Mouse (Mus musculus): ENCODE results near the gene Wscd2. TPM values are rescaled to one million over a fixed set of nuclear protein-coding genes. Genes with fewer than 3 reads are reported as not detected.

The Wscd2 gene
- total and polyA plus RNA-seq, 2 experiments from 2014 or later, result 0.27 to 4.5 TPM

- Histone ChIP-seq H3K27me3 (ENCODE audit: control insufficient read depth, insufficient read depth, low read length) (0 out of 2 replicates have a peak, but pooled peaks cover 10% of the 10 kb centered on the region), H3K9ac (replicated peaks; ENCODE audit: low read depth, low read length) (no peak overlapping the region), H3K9me3 (replicated peaks; ENCODE audit: control insufficient read depth, low read length) (no peaks in the 10 kb centered on the region), H3K4me2 (ENCODE audit: low read depth, low read length) (no peak overlapping the region), H3K4me3 (ENCODE audit: low read depth, low read length) (no peak overlapping the region), H3K36me3 (replicated peaks; ENCODE audit: control insufficient read depth, insufficient read depth, low read length) (no peaks in the 10 kb centered on the region), H3K27ac (ENCODE audit: low read depth) (no peak overlapping the region), H3K4me1 (ENCODE audit: control insufficient read depth, insufficient read depth) (no peaks in the 10 kb centered on the region)
- ATAC-seq (ENCODE audit: insufficient read depth, low read depth), result no peak
- 13% methylated on average over 2 of the region's 2 CpGs for WGBS
- DNase-seq (ENCODE audit: low spot score), result no peak
- TF ChIP-seq EP300 (IDR thresholded peaks at IDR 0.05; ENCODE audit: low read depth), result no peak
- TF ChIP-seq CTCF (IDR thresholded peaks at IDR 0.05; ENCODE audit: low read depth), result no peak
These were observed 132.9 kb downstream of the Wscd2 start for GRCm38 (mm10) chr5:113623052-113623451.

GRCm38 (mm10) chr5:113625068-113625467 is 134.9 kb downstream of the Wscd2 start:
- no peaks in the 10 kb centered on the region for H3K36me3 ChIP-seq (replicated peaks; ENCODE audit: control insufficient read depth, insufficient read depth, low read length)
- 46% methylated on average over 4 of the region's 4 CpGs for WGBS
- ATAC-seq (ENCODE audit: insufficient read depth, low read depth) (no peak; the same call in 1 of the 2 replicates), DNase-seq (ENCODE audit: low spot score) (no peak)
- TF ChIP-seq EP300 (IDR thresholded peaks at IDR 0.05; ENCODE audit: low read depth) (no peak), CTCF (IDR thresholded peaks at IDR 0.05; ENCODE audit: low read depth) (no peak)
- H3K9me3 ChIP-seq (replicated peaks; ENCODE audit: control insufficient read depth, low read length), result no peaks in the 10 kb centered on the region
- H3K27ac ChIP-seq (ENCODE audit: low read depth), result no peak overlapping the region
- H3K4me1 ChIP-seq (ENCODE audit: control insufficient read depth, insufficient read depth), result 0 out of 2 replicates have a peak, but pooled peaks cover 7% of the 10 kb centered on the region
- H3K9ac ChIP-seq (replicated peaks; ENCODE audit: low read depth, low read length), result no peak overlapping the region
- no peak overlapping the region for H3K4me2 ChIP-seq (ENCODE audit: low read depth, low read length)
- 0 out of 2 replicates have a peak, but pooled peaks cover 16% of the 10 kb centered on the region for H3K27me3 ChIP-seq (ENCODE audit: control insufficient read depth, insufficient read depth, low read length)
- no peak overlapping the region for H3K4me3 ChIP-seq (ENCODE audit: low read depth, low read length)

GRCm38 (mm10) chr5:113626352-113626751 is 136.2 kb downstream of the Wscd2 start:
- Histone ChIP-seq H3K27ac (ENCODE audit: low read depth) (no peak overlapping the region), H3K36me3 (replicated peaks; ENCODE audit: control insufficient read depth, insufficient read depth, low read length) (no peaks in the 10 kb centered on the region), H3K9me3 (replicated peaks; ENCODE audit: control insufficient read depth, low read length) (no peaks in the 10 kb centered on the region), H3K4me3 (ENCODE audit: low read depth, low read length) (no peak overlapping the region), H3K27me3 (ENCODE audit: control insufficient read depth, insufficient read depth, low read length) (0 out of 2 replicates have a peak, but pooled peaks cover 13% of the 10 kb centered on the region), H3K9ac (replicated peaks; ENCODE audit: low read depth, low read length) (no peak overlapping the region), H3K4me1 (ENCODE audit: control insufficient read depth, insufficient read depth) (0 out of 2 replicates have a peak, but pooled peaks cover 7% of the 10 kb centered on the region), H3K4me2 (ENCODE audit: low read depth, low read length) (no peak overlapping the region)
- 36% methylated on average over 8 of the region's 8 CpGs for WGBS
- DNase-seq (ENCODE audit: low spot score), result no peak
- no peak for ATAC-seq (ENCODE audit: insufficient read depth, low read depth)
- TF ChIP-seq EP300 (IDR thresholded peaks at IDR 0.05; ENCODE audit: low read depth) (no peak), CTCF (IDR thresholded peaks at IDR 0.05; ENCODE audit: low read depth) (no peak)

GRCm38 (mm10) chr5:113626991-113627390 is 136.9 kb downstream of the Wscd2 start:
- DNase-seq (ENCODE audit: low spot score) (no peak), ATAC-seq (ENCODE audit: insufficient read depth, low read depth) (no peak)
- no peak overlapping the region for H3K4me3 ChIP-seq (ENCODE audit: low read depth, low read length)
- H3K4me1 ChIP-seq (ENCODE audit: control insufficient read depth, insufficient read depth), result 0 out of 2 replicates have a peak, but pooled peaks cover 7% of the 10 kb centered on the region
- no peak overlapping the region for H3K27ac ChIP-seq (ENCODE audit: low read depth)
- H3K9ac ChIP-seq (replicated peaks; ENCODE audit: low read depth, low read length), result no peak overlapping the region
- WGBS, result 68% methylated on average over 5 of the region's 5 CpGs
- H3K9me3 ChIP-seq (replicated peaks; ENCODE audit: control insufficient read depth, low read length), result no peaks in the 10 kb centered on the region
- TF ChIP-seq EP300 (IDR thresholded peaks at IDR 0.05; ENCODE audit: low read depth) (no peak), CTCF (IDR thresholded peaks at IDR 0.05; ENCODE audit: low read depth) (no peak)
- H3K36me3 ChIP-seq (replicated peaks; ENCODE audit: control insufficient read depth, insufficient read depth, low read length), result no peaks in the 10 kb centered on the region
- 0 out of 2 replicates have a peak, but pooled peaks cover 13% of the 10 kb centered on the region for H3K27me3 ChIP-seq (ENCODE audit: control insufficient read depth, insufficient read depth, low read length)
- no peak overlapping the region for H3K4me2 ChIP-seq (ENCODE audit: low read depth, low read length)

- 0 out of 2 replicates have a peak, but pooled peaks cover 7% of the 10 kb centered on the region for H3K4me1 ChIP-seq (ENCODE audit: control insufficient read depth, insufficient read depth)
- no peak overlapping the region for H3K27ac ChIP-seq (ENCODE audit: low read depth)
- DNase-seq (ENCODE audit: low spot score) (no peak), ATAC-seq (ENCODE audit: insufficient read depth, low read depth) (no peak; the same call in 1 of the 2 replicates)
- H3K4me2 ChIP-seq (ENCODE audit: low read depth, low read length), result no peak overlapping the region
- H3K9ac ChIP-seq (replicated peaks; ENCODE audit: low read depth, low read length), result no peak overlapping the region
- no peak overlapping the region for H3K4me3 ChIP-seq (ENCODE audit: low read depth, low read length)
- TF ChIP-seq CTCF (IDR thresholded peaks at IDR 0.05; ENCODE audit: low read depth) (no peak), EP300 (IDR thresholded peaks at IDR 0.05; ENCODE audit: low read depth) (no peak)
- no peaks in the 10 kb centered on the region for H3K36me3 ChIP-seq (replicated peaks; ENCODE audit: control insufficient read depth, insufficient read depth, low read length)
- no peaks in the 10 kb centered on the region for H3K9me3 ChIP-seq (replicated peaks; ENCODE audit: control insufficient read depth, low read length)
- WGBS, result 21% methylated on average over 11 of the region's 11 CpGs
- 0 out of 2 replicates have a peak, but pooled peaks cover 13% of the 10 kb centered on the region for H3K27me3 ChIP-seq (ENCODE audit: control insufficient read depth, insufficient read depth, low read length)
These were observed 137.8 kb downstream of the Wscd2 start for GRCm38 (mm10) chr5:113627820-113628437.
